Comparison of ENCODE assay signal across 19 mouse cellular contexts in the genomic region with DNA sequence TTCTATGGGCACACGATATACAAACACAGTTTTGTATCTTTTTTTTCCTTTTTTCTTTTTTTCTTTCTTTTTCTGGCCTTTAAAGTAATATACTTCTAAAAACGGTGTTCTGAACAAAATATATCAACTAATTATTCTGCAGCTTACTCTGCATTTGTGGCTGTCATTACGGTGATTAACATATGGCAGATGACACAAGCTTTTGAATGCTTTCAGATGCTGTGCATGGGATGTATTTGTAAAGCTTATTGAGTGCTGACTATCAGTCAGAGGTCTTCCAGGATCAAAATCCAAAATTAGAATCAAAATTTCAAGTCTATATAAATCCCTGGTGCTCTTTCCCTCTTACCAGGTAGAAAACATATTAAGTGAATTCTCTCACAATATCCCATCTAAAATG.
"Had no signal": no experiment of that assay in that cellular context is flagged by ENCODE, and none has a peak within 500 bp of the region (broad histone marks: within the 10 kb centered on the region; RNA-seq: fewer than 3 reads in every experiment).

No protein-coding gene starts in this region.

- DNase-seq: lung, adult 18-20 months; lung, embryonic 14.5 days; lung, postnatal 10 days; lung, postnatal 4 days; midbrain, embryonic 14.5 days; retina, postnatal 1 day; right cerebral cortex, adult 18-20 months; right cerebral cortex, postnatal 25 days; right cerebral cortex, postnatal 4 days; spleen, adult 18-20 months; thymus, adult 18-20 months; thymus, postnatal 14 days; thymus, postnatal 36 days had no signal

- H3K9me3 ChIP-seq: midbrain, embryonic 10.5 days; midbrain, embryonic 12.5 days; neural tube, embryonic 13.5 days; neural tube, embryonic 15.5 days had no signal

- H3K27ac ChIP-seq: midbrain, embryonic 10.5 days; midbrain, embryonic 12.5 days; neural tube, embryonic 13.5 days; neural tube, embryonic 15.5 days had no signal

- H3K9ac ChIP-seq: lung, embryonic 14.5 days; midbrain, embryonic 12.5 days; neural tube, embryonic 13.5 days; neural tube, embryonic 15.5 days had no signal

- H3K27me3 ChIP-seq: midbrain, embryonic 12.5 days; neural tube, embryonic 13.5 days; neural tube, embryonic 15.5 days had no signal

- H3K36me3 ChIP-seq: midbrain, embryonic 10.5 days; midbrain, embryonic 12.5 days; neural tube, embryonic 13.5 days; neural tube, embryonic 15.5 days had no signal

- H3K4me1 ChIP-seq: midbrain, embryonic 10.5 days; midbrain, embryonic 12.5 days; neural tube, embryonic 15.5 days had no signal

- H3K4me3 ChIP-seq: midbrain, embryonic 10.5 days; midbrain, embryonic 12.5 days; myocyte; neural tube, embryonic 13.5 days; neural tube, embryonic 15.5 days had no signal

- ATAC-seq: midbrain, embryonic 16.5 days had no signal

- H3K4me2 ChIP-seq: lung, embryonic 14.5 days; midbrain, embryonic 12.5 days; neural tube, embryonic 13.5 days; neural tube, embryonic 15.5 days had no signal
